8 mouse cellular contexts compared by ENCODE assay signal in the genomic region with DNA sequence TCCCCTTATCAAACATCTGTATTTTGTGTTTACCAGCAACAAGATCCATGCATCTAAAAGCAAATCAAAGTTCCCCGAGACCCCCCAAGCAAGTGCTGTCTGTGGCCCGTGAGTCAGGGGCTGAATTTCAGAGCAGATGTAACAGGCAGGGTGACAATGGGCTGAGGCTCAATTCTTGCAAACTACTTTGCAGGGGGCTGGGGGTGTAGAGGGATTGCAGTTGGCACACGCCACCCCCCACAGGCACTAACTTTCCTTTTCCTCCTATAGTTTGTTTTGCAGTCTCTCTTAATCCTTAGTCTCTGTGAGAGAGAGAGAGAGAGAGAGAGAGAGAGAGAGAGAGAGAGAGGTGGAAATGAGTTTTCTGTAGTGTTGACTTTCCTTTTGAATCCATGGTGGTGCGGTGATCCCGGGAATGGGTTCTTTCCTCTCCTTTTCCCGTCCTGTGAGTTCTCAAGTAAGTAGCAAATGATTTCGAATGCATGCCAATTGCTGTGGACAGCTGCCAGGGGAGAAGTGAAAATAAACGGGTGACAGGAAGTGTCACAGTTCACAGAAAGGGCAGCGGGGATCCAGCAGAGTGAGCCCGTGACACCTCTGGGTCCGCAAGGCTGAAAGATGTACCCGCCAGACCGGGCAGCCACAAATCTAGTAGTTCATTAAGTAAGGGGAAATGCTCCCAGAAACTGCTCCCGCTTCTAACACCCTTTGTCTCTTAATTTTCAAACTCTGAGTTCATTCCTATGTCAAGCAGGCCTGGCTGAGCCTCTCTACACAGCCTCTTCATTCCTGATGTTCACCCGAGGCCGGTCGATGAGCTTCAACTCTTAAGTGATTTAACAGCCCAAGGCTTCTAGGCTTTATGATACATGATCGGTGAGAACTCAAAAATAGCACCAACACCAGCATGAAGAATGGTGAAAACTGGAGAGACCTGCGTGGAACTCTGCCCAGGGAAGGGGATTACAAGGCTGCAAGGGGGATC.
DNase-seq lines count a peak whose midpoint lies in the region; ATAC-seq and TF ChIP-seq lines count a peak whose summit lies in the region.

No protein-coding gene starts in this region.

- H3K27me3 ChIP-seq in heart, postnatal 0 days (ENCODE audit: control insufficient read depth, insufficient read depth, low read length): no peaks in the 10 kb centered on the region
- no peaks in the 10 kb centered on the region for H3K27me3 ChIP-seq in stomach, postnatal 0 days (ENCODE audit: control insufficient read depth, insufficient read depth, low read length)

- H3K36me3 ChIP-seq in heart, postnatal 0 days (replicated peaks; ENCODE audit: control insufficient read depth, insufficient read depth, low read length): no peaks in the 10 kb centered on the region
- no peaks in the 10 kb centered on the region for H3K36me3 ChIP-seq in stomach, postnatal 0 days (ENCODE audit: control insufficient read depth, insufficient read depth, low read length)

- H3K9me3 ChIP-seq in heart, postnatal 0 days (replicated peaks; ENCODE audit: control insufficient read depth, low read length): no peaks in the 10 kb centered on the region
- no peaks in the 10 kb centered on the region for H3K9me3 ChIP-seq in stomach, postnatal 0 days (ENCODE audit: control insufficient read depth, low read length)

- H3K4me2 ChIP-seq in heart, postnatal 0 days (ENCODE audit: low read depth, low read length): peak overlapping the region; percentile 60
- peak overlapping the region; percentile 34 for H3K4me2 ChIP-seq in stomach, postnatal 0 days (replicated peaks; ENCODE audit: low read depth)

- WGBS in heart, postnatal 0 days: 10% methylated on average over 19 of the region's 19 CpGs
- WGBS in stomach, postnatal 0 days: 20% methylated on average over 19 of the region's 19 CpGs

- no peak overlapping the region; the same call in 1 of the 2 replicates for H3K9ac ChIP-seq in heart, postnatal 0 days (replicated peaks; ENCODE audit: low read depth, low read length)
- H3K9ac ChIP-seq in stomach, postnatal 0 days (ENCODE audit: low read length): no peak overlapping the region

- ATAC-seq in CD4-positive, CD25-positive, alpha-beta regulatory T cell, adult 4 months: no peak
- no peak for ATAC-seq in heart, postnatal 0 days (ENCODE audit: insufficient read depth, low read depth)
- ATAC-seq in megakaryocyte, adult 5-6 weeks (ENCODE audit: poor library complexity, severe bottlenecking): peak; percentile 74
- no peak for ATAC-seq in stomach, postnatal 0 days (ENCODE audit: low FRiP score, low TSS enrichment)

- H3K4me1 ChIP-seq in heart, postnatal 0 days (ENCODE audit: control insufficient read depth, insufficient read depth): peaks cover 10% of the 10 kb centered on the region; the same call in 1 of the 2 replicates
- H3K4me1 ChIP-seq in stomach, postnatal 0 days (replicated peaks; ENCODE audit: control insufficient read depth, insufficient read depth): no peaks in the 10 kb centered on the region

- TF ChIP-seq CTCF in heart, postnatal 0 days (IDR thresholded peaks at IDR 0.05; ENCODE audit: low read depth): no peak
- TF ChIP-seq CTCF in stomach, postnatal 0 days (IDR thresholded peaks at IDR 0.05; ENCODE audit: low read depth): no peak

- TF ChIP-seq EP300 in heart, postnatal 0 days (IDR thresholded peaks at IDR 0.05; ENCODE audit: low read depth): no peak
- TF ChIP-seq EP300 in stomach, postnatal 0 days (optimal IDR thresholded peaks at IDR 0.05): no peak

- no peak overlapping the region for H3K27ac ChIP-seq in heart, postnatal 0 days (ENCODE audit: low read depth)
- no peak overlapping the region for H3K27ac ChIP-seq in stomach, postnatal 0 days (replicated peaks)

- peak; percentile 15 for DNase-seq in CD4-positive, CD25-positive, alpha-beta regulatory T cell, adult 2 months (ENCODE audit: low read depth, low spot score)
- DNase-seq in embryo, embryonic 10 days (ENCODE audit: low spot score): peak; percentile 56
- peak; percentile 15 for DNase-seq in heart, postnatal 0 days (ENCODE audit: low spot score)
- peak; percentile 74 for DNase-seq in kidney, postnatal 14 days
- peak; percentile 17 for DNase-seq in stomach, postnatal 0 days (ENCODE audit: low spot score)
- DNase-seq in frontal cortex, postnatal 14 days (ENCODE audit: low spot score in 2 of 2): no peak

- peak overlapping the region; percentile 34 for H3K4me3 ChIP-seq in heart, postnatal 0 days (ENCODE audit: low read depth, low read length)
- H3K4me3 ChIP-seq in stomach, postnatal 0 days (ENCODE audit: low read depth, low read length): no peak overlapping the region

Comparison
In these comparisons a context has a peak if more than half of its experiments do, and no peak if none do; other contexts are left out.
1. DNase-seq: peak in CD4-positive, CD25-positive, alpha-beta regulatory T cell, adult 2 months (single experiment), embryo, embryonic 10 days (single experiment), heart, postnatal 0 days (single experiment), kidney, postnatal 14 days (single experiment) and stomach, postnatal 0 days (single experiment); none in frontal cortex, postnatal 14 days (0 of 2).